Mouse (Mus musculus): ENCODE results near the gene Cnot6. TPM values are rescaled to one million over a fixed set of nuclear protein-coding genes. Genes with fewer than 3 reads are reported as not detected.

The Cnot6 gene
- 60.1 and 63.1 TPM in 2 replicates for polyA plus RNA-seq (2016; fragmentation: Nextera tagmentation; extraction: Ambion mirVana)

- peak within 1 kb of the TSS; percentile 97 for H3K4me3 ChIP-seq
- no peaks in the 10 kb centered on the region for H3K27me3 ChIP-seq (ENCODE audit: poor library complexity, severe bottlenecking)
- peak within 1 kb of the TSS; percentile 100 for H3K27ac ChIP-seq
- 1% methylated on average over 65 of the region's 65 CpGs for WGBS
- peak; percentile 99 for DNase-seq (ENCODE audit: extremely low spot score, low spot score)
- no peaks in the 10 kb centered on the region for H3K9me3 ChIP-seq
- H3K36me3 ChIP-seq (replicated peaks): peaks cover 27% of the 10 kb centered on the region
- H3K4me1 ChIP-seq: peaks cover 40% of the 10 kb centered on the region
These were observed at the start of gene Cnot6 for GRCm38 (mm10) chr11:49712555-49713335. TSS of gene Cnot6 (minus strand) at chr11:49712723.

GRCm38 (mm10) chr11:49761130-49761529, 48.6 kb upstream of the Cnot6 start:
- Histone ChIP-seq H3K27me3 (ENCODE audit: poor library complexity, severe bottlenecking) (no peaks in the 10 kb centered on the region), H3K36me3 (replicated peaks) (no peaks in the 10 kb centered on the region), H3K4me3 (no peak overlapping the region), H3K4me1 (peaks cover 20% of the 10 kb centered on the region), H3K27ac (no peak overlapping the region), H3K9me3 (no peaks in the 10 kb centered on the region)
- no peak for DNase-seq (ENCODE audit: extremely low spot score, low spot score)
- 91% methylated on average over 5 of the region's 5 CpGs for WGBS

GRCm38 (mm10) chr11:49758096-49758495, 45.6 kb upstream of the Cnot6 start:
- no peaks in the 10 kb centered on the region for H3K27me3 ChIP-seq (ENCODE audit: poor library complexity, severe bottlenecking)
- no peak for DNase-seq (ENCODE audit: extremely low spot score, low spot score)
- no peak overlapping the region for H3K27ac ChIP-seq
- no peaks in the 10 kb centered on the region for H3K36me3 ChIP-seq (replicated peaks)
- H3K4me1 ChIP-seq: peaks cover under 1% of the 10 kb centered on the region; the same call in 1 of the 2 replicates
- no peak overlapping the region for H3K4me3 ChIP-seq
- H3K9me3 ChIP-seq: no peaks in the 10 kb centered on the region
- WGBS: 90% methylated on average over 3 of the region's 3 CpGs

GRCm38 (mm10) chr11:49754958-49755665, 42.6 kb upstream of the Cnot6 start:
- Histone ChIP-seq H3K9me3 (no peaks in the 10 kb centered on the region), H3K4me1 (no peaks in the 10 kb centered on the region; the same call in 1 of the 2 replicates), H3K27ac (no peak overlapping the region), H3K27me3 (ENCODE audit: poor library complexity, severe bottlenecking) (no peaks in the 10 kb centered on the region), H3K36me3 (replicated peaks) (no peaks in the 10 kb centered on the region), H3K4me3 (no peak overlapping the region)
- DNase-seq (ENCODE audit: extremely low spot score, low spot score): no peak
- 73% methylated on average over 12 of the region's 12 CpGs for WGBS

- H3K36me3 ChIP-seq (replicated peaks): no peaks in the 10 kb centered on the region
- H3K4me3 ChIP-seq: no peak overlapping the region
- no peaks in the 10 kb centered on the region for H3K27me3 ChIP-seq (ENCODE audit: poor library complexity, severe bottlenecking)
- WGBS: 94% methylated on average over 1 of the region's 1 CpGs
- peaks cover 11% of the 10 kb centered on the region for H3K4me1 ChIP-seq
- H3K9me3 ChIP-seq: peaks cover 5% of the 10 kb centered on the region; the same call in 1 of the 2 replicates
- DNase-seq (ENCODE audit: extremely low spot score, low spot score): no peak
- H3K27ac ChIP-seq: no peak overlapping the region
These were observed 34.2 kb upstream of the Cnot6 start for GRCm38 (mm10) chr11:49746756-49747155.

- Histone ChIP-seq H3K4me3 (no peak overlapping the region), H3K36me3 (replicated peaks) (no peaks in the 10 kb centered on the region), H3K9me3 (peaks cover 5% of the 10 kb centered on the region; the same call in 1 of the 2 replicates), H3K4me1 (peaks cover 11% of the 10 kb centered on the region), H3K27me3 (ENCODE audit: poor library complexity, severe bottlenecking) (no peaks in the 10 kb centered on the region), H3K27ac (no peak overlapping the region)
- WGBS: 82% methylated on average over 3 of the region's 3 CpGs
- DNase-seq (ENCODE audit: extremely low spot score, low spot score): no peak
These were observed 33.3 kb upstream of the Cnot6 start for GRCm38 (mm10) chr11:49745839-49746238.

- H3K4me1 ChIP-seq: peaks cover 11% of the 10 kb centered on the region
- H3K9me3 ChIP-seq: peaks cover 5% of the 10 kb centered on the region; the same call in 1 of the 2 replicates
- no peaks in the 10 kb centered on the region for H3K36me3 ChIP-seq (replicated peaks)
- H3K27ac ChIP-seq: no peak overlapping the region
- no peak overlapping the region for H3K4me3 ChIP-seq
- H3K27me3 ChIP-seq (ENCODE audit: poor library complexity, severe bottlenecking): no peaks in the 10 kb centered on the region
- no peak for DNase-seq (ENCODE audit: extremely low spot score, low spot score)
These were observed 32.5 kb upstream of the Cnot6 start for GRCm38 (mm10) chr11:49744981-49745380.

- 92% methylated on average over 7 of the region's 7 CpGs for WGBS
These were observed 31.1 kb upstream of the Cnot6 start for GRCm38 (mm10) chr11:49743634-49744033.

GRCm38 (mm10) chr11:49742248-49742647, 29.7 kb upstream of the Cnot6 start:
- Histone ChIP-seq H3K4me3 (no peak overlapping the region), H3K9me3 (no peaks in the 10 kb centered on the region), H3K27ac (no peak overlapping the region), H3K27me3 (ENCODE audit: poor library complexity, severe bottlenecking) (no peaks in the 10 kb centered on the region), H3K4me1 (peaks cover 20% of the 10 kb centered on the region), H3K36me3 (replicated peaks) (no peaks in the 10 kb centered on the region)
- no peak for DNase-seq (ENCODE audit: extremely low spot score, low spot score)
- 67% methylated on average over 8 of the region's 8 CpGs for WGBS

More at GRCm38 (mm10) chr11:49743634-49744033, 31.1 kb upstream of the Cnot6 start:
- no peaks in the 10 kb centered on the region for H3K27me3 ChIP-seq (ENCODE audit: poor library complexity, severe bottlenecking)
- no peak overlapping the region for H3K4me3 ChIP-seq
- no peaks in the 10 kb centered on the region for H3K9me3 ChIP-seq
- peaks cover 16% of the 10 kb centered on the region for H3K4me1 ChIP-seq
- H3K27ac ChIP-seq: no peak overlapping the region
- no peaks in the 10 kb centered on the region for H3K36me3 ChIP-seq (replicated peaks)
- no peak for DNase-seq (ENCODE audit: extremely low spot score, low spot score)

GRCm38 (mm10) chr11:49739776-49740175, 27.3 kb upstream of the Cnot6 start:
- Histone ChIP-seq H3K36me3 (replicated peaks) (no peaks in the 10 kb centered on the region), H3K9me3 (no peaks in the 10 kb centered on the region), H3K27me3 (ENCODE audit: poor library complexity, severe bottlenecking) (no peaks in the 10 kb centered on the region), H3K27ac (no peak overlapping the region), H3K4me1 (peaks cover 20% of the 10 kb centered on the region), H3K4me3 (no peak overlapping the region)
- 85% methylated on average over 3 of the region's 3 CpGs for WGBS
- DNase-seq (ENCODE audit: extremely low spot score, low spot score): no peak

- Histone ChIP-seq H3K27me3 (ENCODE audit: poor library complexity, severe bottlenecking) (no peaks in the 10 kb centered on the region), H3K4me1 (peaks cover 20% of the 10 kb centered on the region), H3K36me3 (replicated peaks) (no peaks in the 10 kb centered on the region), H3K9me3 (no peaks in the 10 kb centered on the region), H3K4me3 (no peak overlapping the region), H3K27ac (no peak overlapping the region)
- DNase-seq (ENCODE audit: extremely low spot score, low spot score): no peak
- WGBS: 81% methylated on average over 11 of the region's 11 CpGs
These were observed 26.3 kb upstream of the Cnot6 start for GRCm38 (mm10) chr11:49738659-49739406.

GRCm38 (mm10) chr11:49737625-49738024, 25.1 kb upstream of the Cnot6 start:
- peaks cover 15% of the 10 kb centered on the region for H3K4me1 ChIP-seq
- WGBS: 74% methylated on average over 1 of the region's 1 CpGs
- no peak for DNase-seq (ENCODE audit: extremely low spot score, low spot score)
- H3K9me3 ChIP-seq: no peaks in the 10 kb centered on the region
- no peak overlapping the region for H3K4me3 ChIP-seq
- H3K27ac ChIP-seq: no peak overlapping the region
- H3K27me3 ChIP-seq (ENCODE audit: poor library complexity, severe bottlenecking): no peaks in the 10 kb centered on the region
- no peaks in the 10 kb centered on the region for H3K36me3 ChIP-seq (replicated peaks)
